Mouse (Mus musculus): ENCODE measurements around the gene Elfn1. TPM values are rescaled to one million over a fixed set of nuclear protein-coding genes. Genes with fewer than 3 reads are reported as not detected.

Elfn1 gene
- total and polyA plus RNA-seq, 2 experiments, result 0.13 TPM; not detected in 1

DNA sequence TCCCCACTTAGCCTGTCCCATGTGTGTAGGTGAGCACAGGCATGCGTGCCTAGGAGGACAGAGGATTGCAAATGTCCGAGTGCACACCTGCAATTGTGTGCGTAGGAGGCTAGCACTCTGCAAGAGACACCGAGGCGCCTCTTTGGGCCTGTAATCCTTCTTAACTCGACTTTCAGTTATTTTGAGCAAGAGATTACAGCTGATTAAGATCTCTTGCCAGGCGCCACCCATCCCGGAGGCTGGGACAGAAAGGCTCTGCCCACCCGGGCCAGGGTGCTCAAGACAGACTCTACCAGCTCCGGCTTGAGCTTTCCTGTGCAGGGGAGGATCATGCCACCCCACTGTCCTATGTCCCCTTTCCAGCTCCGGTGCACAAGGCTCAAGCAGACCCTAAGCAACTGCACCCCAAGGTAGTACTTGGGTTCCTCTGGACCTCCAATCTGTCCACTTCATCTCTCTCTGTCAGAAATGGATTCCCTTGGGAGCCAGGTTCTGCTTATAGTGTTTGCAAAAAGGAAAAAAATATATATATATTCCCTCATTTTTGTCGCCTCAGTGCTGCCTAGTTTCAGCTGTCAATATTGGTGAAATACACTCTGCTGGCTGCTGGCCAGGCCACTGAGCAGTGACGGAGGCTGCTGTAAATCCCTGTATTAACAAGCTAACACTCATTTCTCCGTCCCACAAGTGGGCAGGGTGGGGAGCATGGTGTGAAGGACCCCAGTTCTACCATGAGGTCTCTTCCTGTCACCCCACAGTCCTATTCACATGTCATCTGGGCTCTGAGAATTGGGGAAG lies 61.6 kb downstream of the Elfn1 start:
- WGBS, result 80% methylated on average over 14 of the region's 14 CpGs
- no peak for TF ChIP-seq CTCF (IDR thresholded peaks at IDR 0.05; ENCODE audit: low read depth, low read length)
- TF ChIP-seq POLR2A (IDR thresholded peaks at IDR 0.05; ENCODE audit: extremely low read depth, insufficient read depth, low read length), result no peak
- Histone ChIP-seq H3K27me3 (ENCODE audit: control insufficient read depth, insufficient read depth, low read length) (peaks cover 11% of the 10 kb centered on the region), H3K36me3 (ENCODE audit: control insufficient read depth, insufficient read depth, low read length) (no peaks in the 10 kb centered on the region), H3K79me2 (ENCODE audit: control insufficient read depth, insufficient read depth, low read length) (no peaks in the 10 kb centered on the region), H3K4me3 (ENCODE audit: insufficient read depth, low read depth, low read length) (no peak overlapping the region), H3K9ac (ENCODE audit: low read depth, low read length) (no peak overlapping the region), H3K4me1 (ENCODE audit: control insufficient read depth, insufficient read depth, low read length) (0 out of 2 replicates have a peak, but pooled peaks cover 2% of the 10 kb centered on the region), H3K27ac (replicated peaks; ENCODE audit: insufficient read depth, low read depth, low read length) (no peak overlapping the region)
- no peak for DNase-seq (ENCODE audit: extremely low read depth, low read depth, low spot score)

DNA sequence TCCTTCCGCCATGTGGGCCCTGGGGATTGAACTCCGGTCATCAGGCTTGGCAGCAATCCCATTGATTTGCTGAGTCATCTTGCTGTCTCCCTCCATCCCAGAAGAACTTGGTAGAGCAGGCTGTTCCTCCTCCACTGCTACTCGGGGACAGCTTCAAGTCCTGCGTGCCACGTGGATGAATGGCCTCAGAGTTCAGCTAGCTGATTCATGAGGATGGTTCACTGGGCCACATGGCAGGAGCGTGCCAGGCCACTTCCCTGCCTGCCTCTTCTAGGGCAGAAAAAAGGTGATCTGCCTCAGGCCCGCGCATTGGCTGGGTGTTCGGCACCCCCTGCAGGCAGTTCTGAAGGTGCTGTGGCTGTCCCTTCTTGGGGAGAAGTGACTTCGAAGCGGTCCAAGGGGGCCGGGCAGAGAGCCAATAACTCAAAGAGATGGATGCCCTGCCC lies 62.5 kb downstream of the Elfn1 start:
- no peak overlapping the region for H3K9ac ChIP-seq (ENCODE audit: low read depth, low read length)
- H3K79me2 ChIP-seq (ENCODE audit: control insufficient read depth, insufficient read depth, low read length), result no peaks in the 10 kb centered on the region
- 41% methylated on average over 12 of the region's 12 CpGs for WGBS
- no peak overlapping the region for H3K4me3 ChIP-seq (ENCODE audit: insufficient read depth, low read depth, low read length)
- peak; percentile 65 for DNase-seq (ENCODE audit: extremely low read depth, low read depth, low spot score)
- 0 out of 2 replicates have a peak, but pooled peaks cover 2% of the 10 kb centered on the region for H3K4me1 ChIP-seq (ENCODE audit: control insufficient read depth, insufficient read depth, low read length)
- peak; percentile 67 for TF ChIP-seq CTCF (IDR thresholded peaks at IDR 0.05; ENCODE audit: low read depth, low read length)
- TF ChIP-seq POLR2A (IDR thresholded peaks at IDR 0.05; ENCODE audit: extremely low read depth, insufficient read depth, low read length), result no peak
- H3K27me3 ChIP-seq (ENCODE audit: control insufficient read depth, insufficient read depth, low read length), result peaks cover 11% of the 10 kb centered on the region
- no peaks in the 10 kb centered on the region for H3K36me3 ChIP-seq (ENCODE audit: control insufficient read depth, insufficient read depth, low read length)
- H3K27ac ChIP-seq (replicated peaks; ENCODE audit: insufficient read depth, low read depth, low read length), result no peak overlapping the region

DNA sequence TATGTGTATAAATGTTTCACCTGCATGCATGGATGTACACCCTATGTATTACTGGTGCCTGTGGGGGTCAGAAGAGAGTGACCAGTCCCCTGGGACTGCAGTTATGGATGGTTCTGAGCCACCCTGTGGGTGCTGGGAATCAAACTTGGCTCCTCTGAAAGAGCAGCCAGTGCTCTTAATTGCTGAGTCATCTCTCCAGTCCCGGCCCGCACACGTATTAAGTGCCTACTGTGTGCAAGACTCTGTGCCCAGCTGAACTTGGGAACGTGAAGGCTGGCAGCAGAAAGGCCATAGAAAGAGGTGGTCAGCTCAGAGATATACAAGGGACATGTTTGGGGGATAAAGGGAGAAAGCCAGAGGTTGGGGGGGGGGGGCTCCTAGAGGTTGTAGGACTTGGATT lies 68.8 kb downstream of the Elfn1 start:
- H3K4me1 ChIP-seq (ENCODE audit: control insufficient read depth, insufficient read depth, low read length), result no peaks in the 10 kb centered on the region
- H3K9ac ChIP-seq (ENCODE audit: low read depth, low read length), result no peak overlapping the region
- no peaks in the 10 kb centered on the region for H3K79me2 ChIP-seq (ENCODE audit: control insufficient read depth, insufficient read depth, low read length)
- H3K27ac ChIP-seq (replicated peaks; ENCODE audit: insufficient read depth, low read depth, low read length), result no peak overlapping the region
- TF ChIP-seq POLR2A (IDR thresholded peaks at IDR 0.05; ENCODE audit: extremely low read depth, insufficient read depth, low read length) (no peak), CTCF (IDR thresholded peaks at IDR 0.05; ENCODE audit: low read depth, low read length) (no peak)
- DNase-seq (ENCODE audit: extremely low read depth, low read depth, low spot score), result no peak
- peaks cover 12% of the 10 kb centered on the region for H3K27me3 ChIP-seq (ENCODE audit: control insufficient read depth, insufficient read depth, low read length)
- WGBS, result 72% methylated on average over 4 of the region's 4 CpGs
- no peak overlapping the region for H3K4me3 ChIP-seq (ENCODE audit: insufficient read depth, low read depth, low read length)
- H3K36me3 ChIP-seq (ENCODE audit: control insufficient read depth, insufficient read depth, low read length), result no peaks in the 10 kb centered on the region

DNA sequence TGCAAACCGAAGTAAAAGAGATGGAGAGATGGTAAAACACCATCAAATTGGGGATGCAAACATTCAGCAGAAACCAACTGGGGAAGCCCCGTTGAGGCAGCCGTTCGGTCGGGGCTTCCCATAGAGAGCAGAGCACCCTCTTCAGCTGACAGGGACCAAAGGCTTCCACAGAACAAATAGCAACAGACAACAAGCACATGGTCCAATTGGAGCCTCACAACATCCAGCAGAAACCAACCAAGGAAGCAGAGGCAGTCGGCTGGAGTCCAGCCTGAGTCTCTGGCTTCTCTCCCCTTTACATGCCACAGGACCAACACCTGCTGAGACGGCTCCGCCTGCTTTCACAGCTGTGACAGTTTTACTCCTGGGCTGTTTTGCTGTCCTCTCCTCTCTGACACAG lies 69.7 kb downstream of the Elfn1 start:
- 30% methylated on average over 8 of the region's 8 CpGs for WGBS
- Histone ChIP-seq H3K9ac (ENCODE audit: low read depth, low read length) (no peak overlapping the region), H3K27me3 (ENCODE audit: control insufficient read depth, insufficient read depth, low read length) (peaks cover 8% of the 10 kb centered on the region; the same call in 1 of the 2 replicates), H3K4me1 (ENCODE audit: control insufficient read depth, insufficient read depth, low read length) (no peaks in the 10 kb centered on the region), H3K27ac (replicated peaks; ENCODE audit: insufficient read depth, low read depth, low read length) (no peak overlapping the region), H3K4me3 (ENCODE audit: insufficient read depth, low read depth, low read length) (no peak overlapping the region), H3K36me3 (ENCODE audit: control insufficient read depth, insufficient read depth, low read length) (no peaks in the 10 kb centered on the region), H3K79me2 (ENCODE audit: control insufficient read depth, insufficient read depth, low read length) (no peaks in the 10 kb centered on the region)
- no peak for DNase-seq (ENCODE audit: extremely low read depth, low read depth, low spot score)
- TF ChIP-seq CTCF (IDR thresholded peaks at IDR 0.05; ENCODE audit: low read depth, low read length) (no peak), POLR2A (IDR thresholded peaks at IDR 0.05; ENCODE audit: extremely low read depth, insufficient read depth, low read length) (no peak)

DNA sequence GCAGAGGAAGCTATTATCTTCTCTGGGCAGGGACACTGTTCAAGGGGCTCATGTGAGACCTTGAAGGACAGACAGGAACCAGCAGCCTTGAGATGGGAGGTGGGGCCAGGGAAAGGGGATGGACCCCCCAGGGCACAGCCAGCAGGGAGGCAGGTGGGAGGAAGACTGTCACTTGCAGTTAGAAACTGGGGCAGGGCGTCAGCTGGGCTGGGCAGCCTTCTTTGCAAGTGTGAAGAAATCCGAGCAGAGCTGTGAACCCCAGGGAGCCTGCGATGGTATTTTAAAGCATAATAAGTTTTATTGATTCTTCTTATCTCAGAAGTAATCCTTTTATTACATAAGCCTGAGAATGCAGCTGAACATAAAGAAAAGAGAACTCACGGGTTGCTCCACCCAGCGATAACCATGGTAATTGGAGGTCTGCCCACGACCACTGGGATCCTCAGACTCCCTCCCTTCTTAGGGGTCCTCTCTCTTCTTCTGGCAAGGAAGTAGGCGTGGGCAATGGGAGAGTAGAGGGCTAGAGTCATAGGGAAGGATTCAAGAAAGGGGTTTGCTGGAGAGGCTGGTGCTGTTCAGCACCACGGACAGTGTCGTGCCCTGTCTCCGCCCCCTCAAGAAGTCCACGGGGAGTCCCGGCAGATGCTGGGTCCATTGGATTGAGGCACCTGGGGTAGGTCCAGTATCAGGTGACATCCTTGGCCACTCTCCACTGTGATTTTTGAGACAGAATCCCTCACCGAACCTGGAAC lies 71.0 kb downstream of the Elfn1 start:
- 0 out of 2 replicates have a peak, but pooled peaks cover 3% of the 10 kb centered on the region for H3K27me3 ChIP-seq (ENCODE audit: control insufficient read depth, insufficient read depth, low read length)
- DNase-seq (ENCODE audit: extremely low read depth, low read depth, low spot score), result no peak
- H3K36me3 ChIP-seq (ENCODE audit: control insufficient read depth, insufficient read depth, low read length), result no peaks in the 10 kb centered on the region
- 6% methylated on average over 13 of the region's 13 CpGs for WGBS
- H3K9ac ChIP-seq (ENCODE audit: low read depth, low read length), result no peak overlapping the region
- H3K4me1 ChIP-seq (ENCODE audit: control insufficient read depth, insufficient read depth, low read length), result no peaks in the 10 kb centered on the region
- no peak overlapping the region for H3K4me3 ChIP-seq (ENCODE audit: insufficient read depth, low read depth, low read length)
- TF ChIP-seq POLR2A (IDR thresholded peaks at IDR 0.05; ENCODE audit: extremely low read depth, insufficient read depth, low read length) (no peak), CTCF (IDR thresholded peaks at IDR 0.05; ENCODE audit: low read depth, low read length) (no peak)
- no peaks in the 10 kb centered on the region for H3K79me2 ChIP-seq (ENCODE audit: control insufficient read depth, insufficient read depth, low read length)
- H3K27ac ChIP-seq (replicated peaks; ENCODE audit: insufficient read depth, low read depth, low read length), result no peak overlapping the region

Data from liver, adult 2 months (tissue).